Mouse (Mus musculus) urinary bladder, postnatal 4 days (tissue): Measurements from ENCODE around the gene Ctsz.
A peak's percentile ranks its signal among the peaks of the same experiment; 100 is the strongest.

ENCODE experiments used
- DNase-seq, 2 experiments: peaks; one replicate each; pipeline ENCODE4 v3.0.0; 2021 to 2022; ENCODE audit warnings: low spot score in 2 of 2

Ctsz gene

DNA sequence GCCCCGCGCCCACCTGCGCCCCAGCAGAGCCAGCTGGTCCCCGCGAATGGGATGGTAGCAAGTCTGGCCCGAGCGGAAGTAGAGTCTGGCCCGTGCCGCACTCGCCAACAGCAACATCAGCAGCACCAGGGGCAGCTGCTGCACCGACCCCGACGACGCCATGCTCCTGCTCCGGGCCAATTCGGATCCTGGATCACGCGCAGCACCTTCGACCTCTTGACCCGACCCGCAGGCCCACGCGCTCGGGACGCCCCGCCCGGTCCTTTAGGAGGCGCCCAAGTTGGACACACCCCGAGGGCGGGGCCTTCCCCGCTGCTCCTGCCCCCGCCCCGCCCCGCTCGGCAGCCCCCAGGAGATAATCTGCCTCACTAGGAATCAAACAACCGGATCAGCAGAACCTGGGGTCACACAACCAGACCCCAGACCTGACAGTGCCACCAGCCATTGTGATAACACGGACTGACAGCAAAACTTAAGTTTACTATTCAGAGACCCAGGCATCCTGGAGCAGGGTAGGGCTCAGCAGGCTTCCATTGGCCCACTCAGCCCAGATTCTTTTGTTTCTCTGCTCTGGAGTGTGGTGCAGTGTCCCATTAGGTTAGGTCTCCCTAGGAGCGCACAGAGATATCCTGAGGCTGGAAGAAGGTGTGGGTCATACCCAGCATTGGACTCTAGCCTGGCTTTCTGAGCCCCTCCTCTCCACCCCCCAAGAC lies at the start of gene Ctsz:
TSS of gene Ctsz (minus strand) at position 303 of the 713 bp plus-strand sequence.
- peak; percentile 58 to 74 for DNase-seq

DNA sequence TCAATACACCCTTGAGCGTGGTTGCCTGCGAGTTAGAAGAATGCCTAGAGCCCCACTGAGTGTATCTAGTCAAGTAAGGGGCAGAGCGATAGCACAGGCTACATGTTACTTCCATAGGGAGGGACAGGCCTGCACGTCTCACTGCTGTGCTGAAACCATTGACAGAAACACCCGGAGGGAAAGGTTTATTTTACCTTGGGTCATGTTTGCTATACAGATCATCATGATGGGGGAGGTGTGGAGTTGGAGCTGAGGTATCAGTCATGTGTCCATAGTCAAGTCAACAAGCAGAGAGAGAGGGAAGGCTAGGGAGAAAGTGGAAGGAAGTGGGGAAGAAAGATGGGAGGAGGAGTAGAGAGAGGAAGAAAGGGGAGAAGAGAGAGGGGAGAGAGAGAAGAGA lies 48.2 kb upstream of the Ctsz start:
- DNase-seq, result no peak

DNA sequence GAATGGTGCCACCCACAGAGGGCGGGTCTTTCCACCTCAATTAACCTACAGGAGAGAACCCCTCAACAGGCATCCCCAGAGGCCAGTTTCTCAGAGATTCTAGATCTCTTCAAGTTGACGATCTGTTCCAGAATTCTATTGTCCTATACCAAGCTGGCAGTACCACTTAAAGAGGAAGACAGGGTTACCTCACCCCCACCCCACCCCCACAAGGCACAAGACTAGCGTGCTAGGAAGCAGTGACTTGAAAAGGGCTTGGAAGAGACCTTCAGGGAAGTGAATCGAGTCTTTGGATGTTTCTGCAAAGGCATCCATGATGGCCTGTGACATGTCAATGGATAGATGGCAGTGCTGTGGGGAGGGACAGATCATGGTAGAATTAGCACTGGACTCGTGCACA lies 39.9 kb upstream of the Ctsz start:
- no peak for DNase-seq

DNA sequence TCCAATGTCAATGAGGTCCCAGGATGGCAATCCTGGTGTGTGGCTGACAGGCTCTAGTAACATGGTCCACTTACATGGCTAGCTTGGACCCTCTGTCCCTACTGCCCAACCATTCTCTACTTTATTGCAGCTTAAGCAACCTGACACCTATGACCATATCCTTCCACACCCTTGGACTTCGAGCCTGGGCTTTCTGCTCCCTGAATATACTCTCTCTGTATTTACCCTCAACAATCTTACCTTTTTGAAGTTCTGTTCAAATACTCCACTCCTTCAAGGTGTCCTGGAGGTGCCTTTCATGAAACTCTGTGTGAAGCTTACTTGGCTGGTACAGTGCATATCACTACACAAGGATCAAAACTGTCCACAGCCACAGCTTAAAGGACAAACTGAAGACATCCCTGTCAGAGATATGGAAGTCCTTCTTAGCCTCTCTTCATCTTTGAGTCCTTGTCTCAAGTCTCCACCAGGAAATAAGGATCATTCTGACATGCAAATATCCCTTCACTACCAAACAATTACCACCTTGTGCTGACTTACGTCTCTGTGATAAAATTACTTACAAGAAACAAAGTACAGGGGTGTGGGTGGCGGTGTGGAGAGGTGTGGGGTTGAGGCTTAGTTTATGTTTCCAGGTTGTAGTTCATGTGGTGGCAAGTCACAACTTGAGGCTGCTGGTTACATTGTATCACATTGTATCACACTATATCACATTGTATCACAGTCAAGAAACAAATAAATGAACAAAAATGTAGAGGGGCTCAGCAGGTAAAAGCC lies 38.9 kb upstream of the Ctsz start:
- DNase-seq, result no peak

DNA sequence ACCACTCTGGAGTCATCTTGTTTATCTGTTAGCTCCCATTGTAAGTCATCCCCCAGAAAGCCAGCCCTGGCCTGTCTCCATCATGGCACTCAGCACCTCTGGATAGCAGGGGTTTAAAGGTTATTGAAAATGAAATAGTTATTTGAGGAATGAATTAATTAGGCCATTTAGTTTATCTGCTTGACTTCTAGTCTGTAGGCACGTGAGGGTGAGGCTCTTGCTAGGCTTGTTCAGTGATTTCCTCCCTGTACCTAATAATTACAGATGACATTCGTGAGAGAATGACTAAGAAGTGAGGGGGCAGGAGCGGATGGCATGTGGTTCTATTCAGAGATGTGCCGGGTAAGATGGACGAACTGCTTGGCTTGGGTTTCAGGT lies 34.7 kb upstream of the Ctsz start:
- no peak for DNase-seq

DNA sequence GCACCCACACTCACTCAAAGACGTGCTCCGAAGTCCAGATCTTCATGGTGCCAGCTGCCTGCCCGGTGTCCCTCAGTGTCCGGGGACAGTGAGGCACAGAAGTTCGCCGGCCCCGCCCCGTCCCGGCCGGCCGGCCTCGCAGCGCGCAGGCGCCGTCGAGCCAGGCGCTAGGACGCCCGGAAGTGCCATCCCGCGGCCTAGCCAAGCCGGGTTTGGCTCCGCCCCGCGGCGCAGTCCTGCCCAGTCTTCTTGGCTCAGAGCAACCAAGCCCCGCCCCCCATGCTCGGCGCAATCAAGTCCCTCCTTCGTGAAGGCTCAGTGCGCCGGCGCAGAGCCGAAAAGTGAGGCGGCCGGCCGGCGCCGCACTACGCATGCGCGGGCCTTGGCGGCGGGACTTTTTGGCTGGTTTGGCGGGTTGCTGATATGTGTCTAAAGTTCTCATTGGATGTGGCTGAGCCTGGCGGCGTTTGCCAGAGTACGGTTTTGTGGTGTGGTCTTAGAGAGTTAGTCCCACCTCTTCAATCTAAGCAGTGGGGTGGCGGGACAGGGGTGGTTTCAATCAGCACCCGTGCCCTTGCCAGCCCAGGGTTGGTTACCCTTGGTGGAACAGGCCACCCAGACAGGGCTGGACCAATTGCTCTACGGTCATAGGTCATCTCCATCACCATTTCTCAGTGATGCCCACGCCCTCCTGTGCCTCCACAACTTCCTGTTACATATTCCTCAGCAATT lies 34.1 kb upstream of the Ctsz start, which contains the start of gene Prelid3b:
TSS of gene Prelid3b (minus strand) at position 264 of the 732 bp plus-strand sequence.
- peak; percentile 99 for DNase-seq

DNA sequence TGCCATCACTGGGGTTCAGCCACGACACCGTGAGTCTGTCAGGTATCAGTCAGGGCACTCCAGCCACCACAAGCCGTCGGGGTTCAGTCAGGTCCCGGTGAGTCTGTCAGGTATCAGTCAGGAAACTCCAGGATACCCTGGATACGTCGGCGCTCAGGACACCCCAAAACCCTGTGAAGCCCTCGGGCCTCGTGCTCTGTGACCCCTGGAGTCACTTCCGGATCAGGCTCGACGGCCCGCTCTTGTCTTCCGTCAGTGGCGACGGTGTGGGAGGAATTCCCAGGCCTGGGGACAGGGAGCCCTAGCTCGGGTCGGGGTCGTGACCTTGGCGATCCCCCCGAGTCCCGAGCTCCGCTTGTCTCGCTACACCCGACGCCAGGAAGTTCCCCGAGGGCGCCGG lies 33.6 kb upstream of the Ctsz start:
- peak in 1 of 2 experiments; percentile 63 for DNase-seq

DNA sequence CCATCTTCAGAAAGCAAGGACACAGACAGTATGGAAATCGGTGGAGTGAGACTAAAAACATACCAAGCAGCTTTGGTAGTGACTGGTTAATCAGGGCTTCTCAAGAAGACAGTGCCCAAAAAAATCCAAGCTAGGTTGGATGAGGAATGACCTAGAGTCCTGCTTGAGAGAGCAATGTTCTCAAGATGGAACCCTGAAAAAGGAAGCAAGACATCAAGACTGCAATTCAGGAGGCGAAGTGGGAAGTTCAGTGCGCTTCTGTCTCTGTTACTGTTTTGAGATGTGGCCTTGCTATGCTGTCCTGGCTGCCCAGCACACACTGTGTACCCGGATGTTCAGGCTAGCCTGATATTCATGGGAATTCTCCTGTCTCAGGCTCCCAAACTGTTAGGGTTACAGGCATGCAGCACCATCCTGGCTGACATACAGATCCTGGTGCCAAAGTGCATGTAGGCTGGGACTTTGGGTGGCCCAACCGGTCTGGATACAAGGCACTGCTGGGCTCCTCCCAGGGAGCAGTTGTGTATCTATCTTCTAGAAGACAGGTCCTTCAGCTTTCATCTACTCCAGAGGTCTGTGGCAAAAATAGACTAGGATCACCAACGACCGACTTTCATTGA lies 32.1 kb upstream of the Ctsz start:
- DNase-seq, result no peak

DNA sequence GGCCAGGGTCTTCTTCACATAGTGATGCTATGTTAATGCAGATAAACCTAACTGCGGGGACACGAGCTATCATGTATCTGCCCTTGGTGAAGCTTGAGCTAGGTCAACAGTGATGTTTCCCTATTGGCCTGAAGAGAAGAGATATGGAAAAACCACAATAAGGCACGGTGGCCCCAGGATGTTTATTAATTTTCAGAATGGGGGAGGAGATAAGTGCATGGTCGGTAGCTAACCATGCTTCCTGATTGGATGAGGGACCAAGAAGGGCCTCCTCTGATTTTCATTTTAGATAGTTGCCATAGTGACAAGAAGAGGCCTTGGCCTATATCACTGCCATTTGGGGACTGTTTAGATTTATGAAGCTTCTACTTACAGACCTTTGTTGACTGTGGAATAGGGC lies 31.5 kb upstream of the Ctsz start:
- DNase-seq, result no peak

DNA sequence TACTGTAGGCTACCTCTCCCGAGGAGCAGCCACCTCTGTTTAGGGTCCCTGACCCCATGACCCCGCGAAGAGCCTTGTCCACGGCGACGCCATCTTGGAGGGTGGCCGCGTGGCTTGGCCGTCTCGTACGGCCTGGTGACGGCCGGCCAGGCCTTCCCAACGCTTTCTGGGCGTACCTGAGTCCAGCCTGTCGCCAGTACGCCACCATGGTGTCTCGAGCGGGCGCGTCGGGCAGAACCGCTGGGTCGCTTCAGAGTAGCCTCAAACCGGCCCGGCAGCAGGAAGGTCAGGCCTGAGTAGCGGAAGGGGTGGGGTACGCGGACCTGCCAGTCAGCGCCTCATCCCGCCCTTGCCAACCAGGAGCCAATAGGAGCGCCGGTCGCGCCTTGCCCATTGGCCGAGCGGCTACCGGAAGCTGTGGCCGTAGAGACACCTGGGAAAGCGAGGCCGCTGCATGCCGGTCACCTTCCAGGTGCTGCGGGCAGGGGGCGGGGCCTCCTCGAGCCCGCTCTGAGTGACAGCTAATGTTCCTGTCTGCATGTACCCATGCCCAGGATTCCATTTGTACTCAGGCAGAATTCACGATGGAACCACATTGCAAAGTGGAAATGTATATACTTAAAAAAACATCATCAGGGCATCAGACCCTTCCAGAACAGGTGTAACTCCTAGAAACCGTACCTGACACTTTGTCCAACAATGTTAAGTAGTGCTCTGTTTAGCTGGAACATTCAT lies 25.1 kb upstream of the Ctsz start, which contains the start of gene Atp5e:
TSS of gene Atp5e (minus strand) at position 317 of the 735 bp plus-strand sequence.
- peak; percentile 93 to 96 for DNase-seq

DNA sequence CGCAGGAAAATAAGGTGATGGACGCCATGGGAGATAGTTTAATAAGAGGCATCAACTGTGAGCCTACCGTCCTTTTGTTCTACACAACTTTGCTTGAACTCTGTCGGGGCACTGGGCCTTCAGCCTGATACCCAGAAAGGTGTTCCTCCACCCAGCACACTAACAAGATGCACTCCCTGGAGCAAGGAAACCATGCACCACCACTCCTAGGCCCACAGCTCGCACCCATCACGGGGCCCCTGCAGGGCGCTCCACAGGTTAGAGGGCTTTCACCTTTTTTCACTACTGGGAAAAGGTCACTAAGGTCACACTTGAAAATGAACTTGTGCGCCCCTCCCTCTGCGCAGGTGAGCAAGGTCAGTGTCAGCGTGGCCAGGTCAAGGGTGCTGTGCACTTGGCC lies 24.5 kb upstream of the Ctsz start:
- no peak for DNase-seq

DNA sequence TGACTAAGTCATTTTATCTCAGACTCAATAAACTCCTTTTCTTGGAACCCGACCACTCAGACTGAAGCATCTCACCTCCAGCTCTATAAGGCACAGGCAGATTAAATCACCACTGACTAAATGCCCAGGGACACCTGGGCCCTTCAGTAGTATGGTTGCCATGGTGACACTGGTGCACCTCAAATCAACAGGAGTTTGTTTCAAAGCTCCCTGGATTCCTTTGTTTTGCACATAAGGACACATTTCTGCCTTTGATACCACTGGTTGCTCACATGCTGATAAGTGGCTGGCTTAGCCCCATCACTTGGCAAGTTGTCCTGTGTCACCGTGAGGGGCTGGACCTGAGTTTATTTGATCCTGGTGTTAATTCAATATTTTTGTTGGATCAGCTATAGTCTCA lies 20.5 kb upstream of the Ctsz start:
- no peak for DNase-seq

DNA sequence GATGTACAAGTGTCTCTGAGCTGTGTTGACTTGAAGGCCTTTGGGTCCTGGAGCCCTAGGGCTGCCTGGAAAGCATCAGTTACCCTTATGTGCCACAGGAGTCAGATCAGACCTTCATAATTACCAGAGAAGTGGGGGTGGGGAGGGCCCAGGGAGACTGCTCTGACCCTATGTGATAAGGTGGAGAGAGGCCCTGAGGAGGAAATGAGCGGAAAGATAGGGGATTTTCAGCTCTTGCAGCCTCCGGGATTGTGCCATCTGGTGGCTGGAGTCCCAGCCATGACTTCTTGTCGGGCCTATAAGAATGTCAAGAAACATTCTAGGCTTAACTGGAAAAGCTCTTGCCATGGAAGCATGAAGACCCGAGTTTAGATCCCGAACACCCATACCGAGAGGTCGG lies 14.8 kb upstream of the Ctsz start:
- DNase-seq, result no peak

DNA sequence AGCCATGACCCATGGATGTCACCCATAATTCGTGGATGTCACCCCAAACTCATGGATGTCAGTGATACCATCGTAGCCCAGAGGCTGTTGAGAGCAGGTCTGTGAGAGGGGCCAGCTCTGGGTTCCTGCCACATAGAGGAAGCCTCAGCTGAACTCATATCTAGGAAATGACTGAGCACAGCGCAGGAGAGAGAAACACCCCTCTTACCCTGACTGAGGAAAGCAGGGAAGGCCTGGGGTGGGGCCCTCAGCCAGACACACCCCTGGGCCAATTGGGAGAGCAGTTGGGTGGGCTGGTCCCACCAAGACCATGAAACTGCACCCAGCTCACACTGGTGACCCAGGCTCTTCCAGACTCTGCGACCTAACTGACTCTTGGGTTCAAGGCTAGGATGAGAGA lies 11.5 kb upstream of the Ctsz start, which contains the start of gene Tubb1:
TSS of gene Tubb1 (plus strand) at position 343 of the 400 bp plus-strand sequence.
- no peak for DNase-seq

DNA sequence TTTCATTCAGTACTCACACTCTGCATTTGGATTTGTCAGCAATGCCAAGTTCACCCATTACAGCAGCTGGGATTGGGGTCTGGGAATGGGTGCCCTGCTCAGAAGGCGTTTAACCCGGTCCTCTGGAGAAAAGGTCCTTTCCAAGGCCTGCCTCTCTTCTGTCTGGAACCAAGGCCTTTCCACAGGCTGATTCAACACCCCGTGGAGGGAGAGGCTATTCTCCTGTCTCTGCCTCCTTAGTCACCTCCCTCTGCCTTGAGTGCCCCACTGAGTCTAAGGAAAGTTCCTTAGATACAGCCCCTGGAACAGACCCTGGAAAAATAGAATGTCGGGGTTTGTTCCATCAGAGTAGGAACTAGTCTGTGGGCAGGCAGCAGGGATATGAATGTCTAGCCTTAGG lies 9.6 kb upstream of the Ctsz start:
- DNase-seq, result no peak

DNA sequence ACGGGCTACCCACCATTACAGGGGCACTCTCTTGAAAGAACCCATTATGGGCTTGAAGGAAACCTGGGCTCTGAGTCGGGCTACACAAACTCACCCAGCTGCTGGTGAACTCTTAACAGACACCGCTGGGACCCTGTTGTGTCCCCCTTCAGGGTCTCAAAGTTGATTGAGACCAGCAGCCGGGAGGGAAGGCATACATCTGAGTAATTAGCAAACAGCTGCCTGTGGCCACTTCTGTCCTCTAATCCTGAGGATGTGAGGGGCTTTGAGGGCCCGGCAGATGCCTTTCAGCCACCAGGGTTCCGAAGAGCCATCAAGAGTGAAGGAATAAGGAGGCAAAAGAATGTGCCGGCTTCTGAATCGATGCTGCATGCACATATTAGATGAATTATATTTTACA lies 8.1 kb upstream of the Ctsz start:
- no peak for DNase-seq

DNA sequence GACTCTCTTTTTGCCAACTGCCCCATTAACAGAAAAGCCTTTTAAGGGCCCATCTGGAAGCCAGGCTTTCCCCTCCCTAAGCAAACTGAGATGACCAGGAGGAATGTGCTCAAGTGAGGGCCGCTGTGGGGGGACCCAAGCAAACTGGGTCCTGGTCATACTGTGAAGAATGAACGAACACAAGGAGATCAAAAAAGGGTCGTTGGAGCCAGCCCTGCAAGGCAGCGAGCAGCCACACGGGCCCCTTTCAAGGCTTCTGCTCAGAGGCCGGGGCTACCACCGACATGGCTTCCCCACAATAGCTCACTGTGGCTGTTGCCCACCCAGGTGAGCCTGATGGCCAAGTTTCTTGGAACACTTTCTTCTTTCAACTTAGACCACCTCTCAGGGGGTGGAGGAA lies 7.7 kb upstream of the Ctsz start:
- DNase-seq, result no peak

DNA sequence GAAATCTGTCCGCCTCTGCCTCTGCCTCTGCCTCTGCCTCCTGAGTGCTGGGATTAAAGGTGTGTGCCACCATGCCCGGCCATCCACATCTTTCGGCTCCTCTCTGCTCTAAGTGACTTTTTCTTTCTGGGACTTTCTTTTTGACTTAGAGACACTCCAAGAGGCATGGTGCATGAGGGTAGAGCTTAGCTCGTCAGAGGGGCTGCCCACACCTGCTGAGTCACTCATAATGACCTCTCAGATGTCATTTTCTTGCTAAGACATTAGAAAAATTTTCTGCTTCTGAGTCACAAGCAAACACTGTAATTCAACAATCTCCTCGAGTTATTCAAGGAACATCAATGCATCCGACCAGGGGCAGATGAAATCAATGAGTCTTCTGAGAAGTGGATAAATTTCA lies 6.2 kb upstream of the Ctsz start:
- no peak for DNase-seq

DNA sequence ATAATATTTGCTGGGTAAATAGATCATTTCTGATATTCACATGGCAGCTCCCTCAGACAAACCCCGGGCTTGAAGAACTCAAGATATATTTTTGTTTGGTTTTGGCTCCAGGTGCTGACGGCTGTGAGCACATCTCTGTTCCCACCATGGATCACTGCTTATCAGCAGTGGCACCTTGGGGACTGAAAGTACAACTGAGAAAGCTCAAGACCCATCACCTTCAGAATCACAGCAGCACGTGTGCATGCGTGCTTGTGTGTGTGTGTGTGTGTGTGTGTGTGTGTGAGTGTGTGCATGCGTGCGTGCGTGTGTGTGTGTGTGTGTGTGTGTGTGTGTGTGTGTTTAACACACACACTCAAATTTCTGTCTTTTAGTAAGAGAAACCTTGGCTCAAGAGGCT lies 5.5 kb upstream of the Ctsz start:
- DNase-seq, result no peak

DNA sequence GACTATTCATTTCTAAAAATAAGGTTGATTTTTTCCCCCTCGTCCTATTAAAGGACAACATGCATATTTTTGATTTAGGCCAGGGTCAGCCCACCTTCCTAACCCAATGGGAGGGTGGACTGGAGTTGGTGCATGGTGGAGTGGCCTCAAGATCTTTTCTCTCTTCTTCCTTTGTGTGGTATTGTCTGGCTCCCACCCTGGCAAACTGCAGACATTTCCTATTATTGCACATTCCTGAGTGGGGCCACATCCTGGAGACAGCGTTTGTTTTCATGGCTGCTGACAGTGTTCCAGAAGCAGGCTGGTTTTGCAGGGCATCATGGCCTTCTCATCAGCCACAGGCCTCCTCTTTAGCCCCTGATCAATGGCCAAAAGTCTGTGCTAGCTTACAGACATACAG lies 4.2 kb upstream of the Ctsz start:
- DNase-seq, result no peak

DNA sequence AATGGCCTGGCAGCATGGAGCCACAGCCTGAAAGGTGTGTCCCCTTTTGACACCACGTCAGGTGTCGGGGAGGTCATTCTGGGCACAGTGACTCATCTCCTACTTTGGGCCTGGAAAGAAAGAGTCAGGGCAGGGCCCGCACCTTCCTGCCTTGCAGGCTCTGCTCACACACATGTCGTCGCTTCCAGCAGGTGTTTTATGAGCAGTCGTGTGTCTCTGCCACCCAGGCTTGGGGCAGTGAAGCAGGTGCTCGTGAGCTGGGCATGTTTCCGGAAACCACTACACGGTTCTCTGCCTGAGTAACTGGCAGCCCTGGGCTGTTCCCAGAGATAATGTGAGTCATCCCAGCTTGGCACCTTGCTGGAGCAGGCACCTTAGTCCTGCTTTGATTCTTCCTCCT lies 3.6 kb upstream of the Ctsz start:
- no peak for DNase-seq
